Mouse (Mus musculus) MEL-GATA-1-ER (cell line): ENCODE results near the gene Kcnj9.

Experiments used
- DNase-seq: peaks from one replicate; pipeline ENCODE4 v3.0.0-alpha.2; 2012; ENCODE audit warnings: low read depth; ENCODE audit errors: extremely low read depth

Kcnj9 gene

GRCm38 (mm10) chr1:172312768-172313561 is 16.2 kb downstream of the Kcnj9 start:
- DNase-seq, result no peak

GRCm38 (mm10) chr1:172311921-172312767 is 17.0 kb downstream of the Kcnj9 start:
- no peak for DNase-seq

- peak; percentile 86 for DNase-seq
Observed at GRCm38 (mm10) chr1:172311248-172311906, 17.7 kb downstream of the Kcnj9 start.

GRCm38 (mm10) chr1:172309699-172310398 is 19.3 kb downstream of the Kcnj9 start:
- peak; percentile 80 for DNase-seq

- DNase-seq, result no peak
Observed at GRCm38 (mm10) chr1:172308409-172308808, 20.7 kb downstream of the Kcnj9 start.

GRCm38 (mm10) chr1:172307936-172308335 is 21.2 kb downstream of the Kcnj9 start:
- no peak for DNase-seq

- DNase-seq, result no peak
Observed at GRCm38 (mm10) chr1:172306885-172307284, 22.2 kb downstream of the Kcnj9 start.

GRCm38 (mm10) chr1:172306196-172306595 is 22.9 kb downstream of the Kcnj9 start:
- DNase-seq, result no peak

GRCm38 (mm10) chr1:172305635-172306034 is 23.5 kb downstream of the Kcnj9 start:
- no peak for DNase-seq

GRCm38 (mm10) chr1:172305153-172305552 is 24.0 kb downstream of the Kcnj9 start:
- DNase-seq, result no peak

GRCm38 (mm10) chr1:172304443-172304842 is 24.7 kb downstream of the Kcnj9 start:
- DNase-seq, result peak; percentile 71

GRCm38 (mm10) chr1:172302851-172303250 is 26.3 kb downstream of the Kcnj9 start:
- no peak for DNase-seq

GRCm38 (mm10) chr1:172302311-172302710 is 26.8 kb downstream of the Kcnj9 start:
- no peak for DNase-seq

- DNase-seq, result no peak
Observed at GRCm38 (mm10) chr1:172301180-172301579, 27.9 kb downstream of the Kcnj9 start.

- DNase-seq, result no peak
Observed at GRCm38 (mm10) chr1:172300247-172300646, 28.9 kb downstream of the Kcnj9 start.

GRCm38 (mm10) chr1:172299528-172299927 is 29.6 kb downstream of the Kcnj9 start:
- no peak for DNase-seq

- no peak for DNase-seq
Observed at GRCm38 (mm10) chr1:172297611-172298537, 31.2 kb downstream of the Kcnj9 start, which contains the start of gene Atp1a2. TSS of gene Atp1a2 (minus strand) at chr1:172298064.

GRCm38 (mm10) chr1:172296816-172297510 is 32.2 kb downstream of the Kcnj9 start:
- no peak for DNase-seq

- no peak for DNase-seq
Observed at GRCm38 (mm10) chr1:172295751-172296197, 33.3 kb downstream of the Kcnj9 start.
